Mouse (Mus musculus): ENCODE data around the gene Slc30a7.
"Not testable (repeated sequence)": the region's sequence is repeated elsewhere in the genome, so short reads cannot be mapped to it uniquely, and the experiment has no call there.

Slc30a7 gene

DNA sequence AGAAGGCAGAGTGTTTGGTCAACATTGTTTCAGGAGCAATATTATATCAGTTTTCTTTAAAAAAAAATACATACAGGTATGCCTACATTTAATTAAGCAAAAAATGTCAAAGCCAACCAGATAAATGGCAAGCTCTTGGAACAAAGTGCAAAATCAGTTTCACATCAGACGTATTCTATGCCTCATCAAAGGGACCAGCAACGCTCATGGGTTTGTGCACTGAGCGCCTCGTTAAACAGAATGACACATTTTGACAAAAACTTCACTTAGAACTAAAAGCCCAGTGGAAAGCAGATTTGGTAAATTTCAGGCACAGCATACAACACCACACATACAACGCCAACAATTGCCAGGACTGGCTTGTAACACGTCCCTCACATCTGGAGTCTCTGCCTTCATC lies 62.8 kb downstream of the Slc30a7 start:
- DNase-seq = no peak

DNA sequence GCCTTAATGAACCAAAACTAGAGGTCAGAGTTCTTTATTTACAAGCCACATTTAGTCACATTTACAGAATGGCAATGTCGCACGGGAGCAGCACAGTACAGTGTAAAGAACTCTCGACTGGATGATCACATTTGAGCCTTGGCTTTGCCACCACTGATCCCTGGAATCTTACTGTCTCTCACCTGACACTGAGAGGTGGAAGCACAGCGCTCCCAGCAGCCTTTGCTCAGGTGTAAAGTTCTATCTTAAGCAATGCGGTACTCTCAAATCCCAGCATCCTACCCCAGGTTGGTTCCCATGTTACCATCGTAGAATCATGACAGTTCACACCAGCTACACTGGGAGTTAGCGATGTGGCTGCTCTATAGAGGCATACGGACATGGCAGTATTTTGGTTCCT lies 65.7 kb downstream of the Slc30a7 start:
- DNase-seq = no peak

DNA sequence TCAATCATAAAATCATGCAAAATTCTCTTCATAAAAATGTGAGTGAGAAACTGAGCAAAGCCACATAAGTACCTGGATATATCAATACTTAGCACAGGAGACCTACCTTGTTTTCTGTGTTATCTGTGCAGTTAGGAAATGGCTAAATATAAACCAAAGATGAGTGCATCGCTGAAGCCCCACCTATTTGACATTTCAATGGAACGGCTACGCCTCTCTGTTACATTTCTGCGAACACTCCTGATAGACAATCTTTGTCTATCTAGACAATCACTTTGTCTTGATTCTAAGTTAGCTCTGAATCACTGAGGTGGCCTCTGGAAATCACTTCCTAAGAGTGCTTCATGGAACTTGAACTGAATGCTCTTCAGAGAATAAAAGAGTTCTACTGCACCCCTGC lies 66.7 kb downstream of the Slc30a7 start:
- no peak for DNase-seq

GRCm38 (mm10) chr3:115937807-115938206 lies 69.4 kb downstream of the Slc30a7 start:
- no peak for DNase-seq

- peak; percentile 63 to 75 for DNase-seq
Measured at GRCm38 (mm10) chr3:115936734-115937599, 70.2 kb downstream of the Slc30a7 start.

DNA sequence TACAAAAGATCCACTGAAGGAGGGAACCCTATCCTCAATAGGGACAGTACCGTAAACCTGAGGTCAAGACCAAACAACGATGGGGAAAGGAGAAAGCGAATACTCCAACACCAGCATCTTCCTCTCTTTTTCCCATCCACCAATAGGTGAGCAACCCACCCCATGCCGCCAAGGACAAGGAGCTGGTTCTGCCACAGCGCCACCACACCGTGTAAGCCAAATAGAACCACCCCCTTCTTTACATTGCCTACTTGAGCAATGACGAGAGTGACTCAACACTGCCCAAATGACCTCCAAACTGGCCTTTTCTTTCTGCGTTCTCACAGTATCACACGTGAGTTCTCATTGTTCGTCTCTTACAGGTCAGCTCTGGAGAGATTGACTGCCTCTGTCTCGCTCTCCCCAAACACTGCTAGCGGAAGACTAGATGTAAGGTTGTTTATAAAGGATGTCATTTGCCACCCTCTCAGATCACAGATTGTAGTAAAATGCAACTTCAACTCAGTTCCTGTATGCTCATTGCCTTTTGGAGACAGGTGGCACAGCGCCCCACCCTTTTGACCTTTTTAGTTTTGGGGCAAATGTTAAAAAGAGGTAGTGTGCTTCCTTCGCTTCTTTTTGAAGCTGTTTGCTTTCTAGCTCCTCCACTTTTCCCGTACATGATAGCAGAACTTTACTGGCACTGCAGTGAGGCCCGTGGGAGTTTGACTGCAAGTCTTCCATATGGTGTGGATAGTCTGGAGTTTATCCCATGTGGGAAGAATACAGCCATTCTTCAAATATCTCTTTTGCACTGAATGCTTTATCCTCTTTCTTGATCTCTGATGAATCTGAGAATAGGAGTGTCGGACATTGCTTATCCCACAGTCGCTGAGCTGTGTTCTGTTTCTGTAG lies 73.7 kb downstream of the Slc30a7 start:
- no peak for DNase-seq

GRCm38 (mm10) chr3:115931701-115932100 lies 75.5 kb downstream of the Slc30a7 start:
- DNase-seq = no peak

GRCm38 (mm10) chr3:115926531-115926930 lies 80.7 kb downstream of the Slc30a7 start:
- DNase-seq = no peak

- no peak for DNase-seq
Measured at GRCm38 (mm10) chr3:115924401-115925190, 82.6 kb downstream of the Slc30a7 start.

DNA sequence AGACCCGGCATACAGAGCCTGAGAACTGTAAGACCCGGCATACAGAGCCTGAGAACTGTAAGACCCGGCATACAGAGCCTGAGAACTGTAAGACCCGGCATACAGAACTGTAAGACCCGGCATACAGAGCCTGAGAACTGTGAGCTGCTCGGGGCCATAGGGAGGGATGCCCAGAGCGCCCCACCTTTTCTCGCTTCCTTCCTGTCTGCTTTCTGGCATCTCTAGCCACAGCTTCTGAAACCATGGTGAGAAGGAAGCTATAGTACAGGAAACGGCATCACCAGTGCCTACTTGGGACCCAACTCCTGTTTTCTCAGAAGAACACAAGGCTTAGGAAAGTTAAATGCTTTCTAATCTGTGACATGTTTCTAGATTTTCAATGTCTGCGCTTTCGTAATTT lies 99.8 kb downstream of the Slc30a7 start:
- not testable (repeated sequence) for DNase-seq

DNA sequence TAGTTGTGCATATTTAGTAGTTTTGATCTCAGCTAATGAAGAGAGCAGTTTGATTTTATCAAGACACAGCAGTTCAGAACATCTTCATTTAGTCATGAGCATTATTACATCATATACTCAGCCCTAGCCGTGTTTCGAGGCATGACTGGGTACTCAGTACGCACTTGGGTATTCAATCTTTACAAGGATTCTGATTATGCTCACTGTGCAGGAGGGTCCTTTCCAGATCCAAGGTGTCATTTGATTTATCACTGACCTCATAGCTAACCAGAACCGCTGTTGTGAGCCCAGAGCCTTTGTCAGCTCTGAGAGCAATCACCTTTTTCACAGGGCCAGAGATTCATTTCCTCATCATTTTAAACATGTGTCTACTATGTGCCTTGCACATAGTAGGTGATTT lies 101.6 kb downstream of the Slc30a7 start:
- DNase-seq = no peak

- DNase-seq = no peak
Measured at GRCm38 (mm10) chr3:115905067-115905466, 102.1 kb downstream of the Slc30a7 start.

DNA sequence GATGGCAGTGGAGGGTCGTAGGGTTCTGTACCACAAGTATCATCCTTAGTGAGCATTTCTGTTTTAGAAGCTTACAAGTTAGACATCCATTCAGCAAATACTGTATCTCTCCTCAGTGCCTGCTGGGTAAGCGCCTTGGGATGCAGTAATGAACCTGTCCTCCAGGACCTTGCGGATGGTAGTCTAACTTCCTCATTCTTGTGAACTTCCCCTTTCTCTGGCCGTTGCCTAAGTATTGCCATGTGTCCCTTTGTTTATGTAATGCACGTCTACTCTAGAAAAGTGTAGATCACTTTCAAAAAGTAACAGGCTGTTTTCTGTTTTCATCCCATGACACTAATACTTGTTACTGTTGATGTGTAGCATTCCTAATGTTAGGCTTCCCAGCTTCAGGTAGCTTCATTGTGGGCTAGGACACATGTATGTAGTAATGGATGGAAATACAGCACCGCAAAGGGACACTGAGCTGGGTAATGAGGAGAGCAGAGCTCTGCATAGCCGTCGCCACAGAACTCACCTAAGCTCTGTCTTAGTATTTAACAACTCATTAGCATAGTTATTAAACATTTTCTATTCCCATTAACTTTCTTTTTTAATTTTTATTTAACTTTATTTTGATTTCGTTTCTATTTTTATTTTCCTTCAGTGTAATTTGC lies 104.8 kb downstream of the Slc30a7 start:
- no peak for DNase-seq

DNA sequence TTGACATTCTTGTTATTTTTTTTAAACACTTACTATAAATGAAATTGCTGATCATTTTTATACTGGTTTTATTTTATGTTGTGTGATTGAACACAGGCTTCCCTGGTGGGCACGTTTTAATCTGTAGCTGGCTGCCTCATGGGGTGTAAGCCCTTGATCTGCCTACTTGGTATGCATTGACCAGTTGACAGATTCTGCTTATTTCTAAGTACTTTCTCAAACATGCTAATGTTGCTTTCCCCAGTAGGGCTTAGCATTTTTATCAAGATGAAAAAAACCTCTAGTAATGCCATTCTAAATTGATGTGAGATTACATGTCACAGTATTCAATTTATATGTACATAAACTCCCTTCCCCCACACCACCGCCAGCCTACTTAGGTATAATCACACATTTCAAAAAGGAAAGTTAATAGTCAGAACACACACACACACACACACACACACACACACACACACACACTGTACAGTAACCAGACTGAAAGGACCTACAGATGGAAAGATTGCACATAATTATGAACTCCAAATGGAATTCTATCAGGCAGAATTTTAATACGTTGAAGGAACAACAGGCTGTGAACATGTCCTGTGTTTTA lies 108.8 kb downstream of the Slc30a7 start:
- DNase-seq = no peak

DNA sequence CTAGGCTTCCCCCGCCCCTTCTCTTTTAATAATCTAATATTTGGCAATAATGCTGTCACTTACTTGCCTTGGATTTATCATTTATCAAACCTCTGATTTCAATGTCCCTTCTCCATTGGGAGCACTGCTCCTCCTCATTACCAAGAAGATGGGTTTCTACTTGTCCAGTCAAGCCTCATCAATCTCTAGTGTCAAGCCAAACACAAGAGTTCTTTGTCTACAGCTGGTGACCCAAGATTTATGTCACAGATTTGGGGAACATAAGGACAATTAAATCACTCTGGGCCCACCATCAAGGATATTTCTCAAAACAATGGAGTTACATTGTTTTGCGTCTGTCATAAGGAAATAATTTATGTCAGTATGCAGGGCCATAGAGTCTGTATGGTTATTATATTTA lies 114.0 kb downstream of the Slc30a7 start:
- no peak for DNase-seq

DNA sequence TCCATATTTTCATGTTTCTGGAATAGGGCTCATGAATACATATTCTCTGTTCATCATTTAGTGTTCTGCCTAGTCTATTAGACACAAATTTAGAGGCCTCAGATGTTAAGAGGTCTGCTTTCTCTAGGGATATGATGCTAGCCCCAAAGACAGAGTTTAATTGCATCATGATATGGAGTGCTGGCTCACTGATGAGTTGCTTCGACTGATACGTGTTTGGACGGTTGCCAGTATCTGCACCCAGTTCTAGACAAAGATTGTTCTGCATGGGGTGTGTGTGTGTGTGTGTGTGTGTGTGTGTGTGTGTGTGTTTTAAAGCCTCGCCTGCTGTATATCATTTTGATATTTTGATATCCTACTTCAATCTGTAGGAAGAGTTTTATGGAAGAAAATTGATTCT lies 114.9 kb downstream of the Slc30a7 start:
- no peak for DNase-seq

All from cerebellum, postnatal 10 days (tissue).